Mouse (Mus musculus): Measurements from ENCODE around the gene Nfia.

DNA sequence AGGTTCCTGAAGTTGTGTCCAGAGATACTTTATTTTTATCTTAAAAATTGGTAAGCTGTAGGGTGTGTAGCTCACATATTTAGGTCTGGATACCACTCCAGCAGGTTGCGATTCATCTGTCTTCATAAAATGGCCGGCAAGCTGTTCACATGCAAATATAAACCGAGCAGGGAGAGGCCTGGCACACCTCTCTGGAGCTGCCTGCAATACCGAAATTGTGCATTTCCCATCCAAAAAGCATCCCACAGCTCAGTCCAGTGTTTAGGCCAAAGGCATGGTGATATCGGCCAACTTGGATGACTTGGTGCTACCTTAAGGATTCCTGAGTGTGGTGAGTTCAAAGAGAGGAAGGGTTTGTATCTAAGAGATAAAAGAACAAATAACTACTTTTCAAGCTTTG is 185.6 kb downstream of the Nfia start:
- TF ChIP-seq POLR2A (IDR thresholded peaks at IDR 0.05; ENCODE audit: insufficient read depth, low read length): no peak
- TF ChIP-seq EP300 (IDR thresholded peaks at IDR 0.05; ENCODE audit: insufficient read depth, low read depth, low read length): no peak
